Mouse (Mus musculus): ENCODE data around the gene Nlrx1. TPM values are rescaled to one million over a fixed set of nuclear protein-coding genes. Genes with fewer than 3 reads are reported as not detected.

Nlrx1 gene
- polyA plus RNA-seq, 2 experiments from 2014 or later, result 3.7 to 7.3 TPM

DNA sequence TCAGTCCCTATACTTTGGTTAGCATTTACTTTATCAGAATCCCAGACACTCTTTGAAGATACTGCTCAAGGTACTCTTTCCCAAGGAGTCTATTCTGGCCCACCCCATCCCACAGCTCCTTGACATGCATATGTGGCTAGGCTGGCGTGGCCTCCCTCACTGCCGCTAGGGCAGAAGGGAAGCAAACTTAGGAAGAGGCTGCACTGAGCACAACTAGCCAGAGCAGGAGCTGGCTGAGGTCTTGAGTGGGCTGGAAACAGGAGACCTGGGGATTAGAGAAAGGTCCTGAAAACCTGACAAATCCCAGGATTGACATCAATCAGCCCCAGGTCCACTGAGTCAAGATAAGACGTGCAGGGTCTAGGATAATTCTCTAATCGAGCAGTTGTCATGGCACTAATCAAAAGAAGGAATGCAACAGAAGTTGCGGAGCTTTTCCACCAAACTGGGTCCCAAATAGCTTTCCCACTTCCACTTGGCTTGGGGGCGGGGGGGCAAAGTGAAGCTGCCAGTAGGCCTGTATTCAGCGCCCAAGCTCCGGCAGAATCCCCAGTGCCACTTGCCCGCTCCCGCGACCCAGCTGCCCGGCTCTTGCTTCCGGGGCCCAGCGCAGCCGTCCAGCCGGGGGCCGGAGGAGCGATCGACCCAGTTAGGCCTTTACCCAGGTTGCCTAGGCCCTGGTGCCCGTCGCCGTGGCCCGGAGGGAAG is 926 bp downstream of the Nlrx1 start:
- ATAC-seq, result no peak

DNA sequence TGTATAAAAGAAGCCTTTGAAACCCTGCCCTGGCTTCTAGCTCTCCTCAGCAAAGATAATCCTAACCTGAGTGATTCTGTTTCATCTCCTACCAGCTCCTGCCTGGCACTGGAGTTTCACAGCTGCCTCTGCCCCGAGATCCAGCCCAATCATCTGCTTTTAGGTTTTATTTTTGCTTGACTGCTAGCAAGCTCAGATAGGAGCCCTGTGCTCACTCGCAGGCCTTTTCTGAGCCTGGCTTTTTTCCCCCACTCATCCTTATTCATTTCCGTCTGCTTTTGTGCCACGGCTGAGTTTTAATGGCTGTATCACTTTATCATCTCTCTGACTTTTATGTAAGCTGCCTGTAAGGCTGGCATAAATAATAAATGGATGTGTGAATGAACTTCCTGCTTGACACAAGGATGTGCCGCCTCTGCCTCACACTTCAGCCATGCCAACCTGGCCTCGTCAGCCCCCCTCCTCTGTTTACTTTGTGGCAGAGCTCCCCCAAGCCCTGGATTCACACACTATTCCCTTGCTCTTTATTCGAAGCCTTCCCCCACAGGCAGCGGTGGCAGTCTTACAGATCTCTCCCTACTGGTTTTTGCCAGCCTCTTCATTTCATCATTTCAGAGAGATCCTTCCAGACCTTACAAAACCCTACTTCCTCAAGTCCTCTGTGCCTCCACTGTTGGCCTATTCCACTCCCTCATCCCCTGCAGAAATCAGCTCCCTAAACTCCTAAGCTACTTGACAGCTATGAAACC is 1.7 kb downstream of the Nlrx1 start:
- no peak for ATAC-seq

DNA sequence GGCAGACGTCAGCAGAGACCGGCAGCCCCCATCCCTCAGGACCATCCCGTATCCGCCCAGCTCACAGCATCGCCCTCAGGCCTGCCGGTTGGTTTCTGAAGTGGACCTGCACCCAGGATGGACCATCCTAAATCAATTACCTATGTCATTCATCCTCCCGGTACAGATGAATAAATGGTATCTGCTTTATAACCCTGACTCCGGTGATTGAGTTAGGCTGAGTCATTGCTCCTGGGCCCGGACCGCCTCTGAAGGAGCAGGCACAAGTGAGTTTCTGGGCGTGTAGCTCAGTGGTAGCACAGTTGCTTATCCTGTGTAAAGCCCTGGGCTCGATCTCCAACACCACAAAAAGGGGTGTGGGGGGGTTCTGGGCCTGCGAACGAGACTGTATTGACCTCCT is 7.0 kb downstream of the Nlrx1 start:
- no peak for ATAC-seq

DNA sequence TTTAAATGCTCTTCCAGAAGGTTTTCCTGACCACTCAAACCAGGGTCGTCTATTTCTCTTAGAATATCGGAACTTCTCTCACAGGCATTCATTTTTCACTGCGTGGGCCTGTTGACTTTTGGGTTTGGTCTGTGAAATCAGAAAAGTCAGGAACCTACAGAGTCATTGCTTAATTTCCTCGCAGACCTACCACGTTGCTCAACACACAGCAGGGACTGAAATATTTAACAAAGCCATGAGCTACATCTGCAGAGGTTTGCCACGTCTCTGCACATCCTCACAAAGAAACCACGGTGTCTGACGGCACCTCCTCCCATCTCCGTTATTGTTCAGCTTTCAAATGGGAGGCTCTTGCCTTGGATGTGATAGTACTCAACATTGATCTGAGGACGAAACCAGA is 9.4 kb downstream of the Nlrx1 start:
- ATAC-seq, result no peak

DNA sequence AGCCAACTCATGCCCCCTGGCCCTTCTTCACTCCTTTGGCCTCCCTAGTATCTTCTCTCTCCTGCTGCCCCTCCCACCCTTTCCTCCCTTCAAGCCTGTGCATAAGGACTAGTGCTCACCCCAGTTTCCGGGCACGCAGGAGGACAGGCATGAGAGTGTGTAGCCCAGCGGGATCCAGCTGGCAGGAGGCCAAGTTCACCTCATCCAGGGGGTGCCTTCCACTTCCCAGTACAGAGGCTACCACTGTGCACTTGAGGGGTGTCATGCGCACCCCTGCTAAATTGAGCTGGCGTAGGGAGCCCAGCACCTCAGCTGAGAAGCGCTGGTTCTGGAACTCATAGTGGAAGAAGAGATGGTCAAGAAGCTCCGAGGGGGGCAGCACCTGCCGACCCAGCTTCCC is 12.2 kb downstream of the Nlrx1 start:
- no peak for ATAC-seq

DNA sequence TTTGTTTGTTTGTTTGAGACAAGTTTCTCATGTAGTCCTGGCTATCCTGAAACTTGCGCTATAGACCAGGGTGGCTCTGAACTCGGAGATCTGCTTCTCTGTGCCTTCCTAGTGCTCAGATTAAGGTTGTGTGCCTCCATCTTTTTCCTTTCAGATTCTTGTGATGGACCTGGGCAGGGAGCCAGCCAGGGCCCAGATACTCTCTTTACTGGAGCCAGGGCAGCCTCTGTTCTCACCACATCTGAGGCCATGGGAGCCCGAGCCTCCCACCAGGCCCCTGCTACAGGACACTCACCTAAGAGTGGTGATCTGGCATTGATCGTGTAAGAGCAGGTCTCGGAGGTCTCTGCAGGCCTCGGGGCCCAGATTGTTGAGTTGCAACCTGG is 13.3 kb downstream of the Nlrx1 start:
- ATAC-seq, result no peak

DNA sequence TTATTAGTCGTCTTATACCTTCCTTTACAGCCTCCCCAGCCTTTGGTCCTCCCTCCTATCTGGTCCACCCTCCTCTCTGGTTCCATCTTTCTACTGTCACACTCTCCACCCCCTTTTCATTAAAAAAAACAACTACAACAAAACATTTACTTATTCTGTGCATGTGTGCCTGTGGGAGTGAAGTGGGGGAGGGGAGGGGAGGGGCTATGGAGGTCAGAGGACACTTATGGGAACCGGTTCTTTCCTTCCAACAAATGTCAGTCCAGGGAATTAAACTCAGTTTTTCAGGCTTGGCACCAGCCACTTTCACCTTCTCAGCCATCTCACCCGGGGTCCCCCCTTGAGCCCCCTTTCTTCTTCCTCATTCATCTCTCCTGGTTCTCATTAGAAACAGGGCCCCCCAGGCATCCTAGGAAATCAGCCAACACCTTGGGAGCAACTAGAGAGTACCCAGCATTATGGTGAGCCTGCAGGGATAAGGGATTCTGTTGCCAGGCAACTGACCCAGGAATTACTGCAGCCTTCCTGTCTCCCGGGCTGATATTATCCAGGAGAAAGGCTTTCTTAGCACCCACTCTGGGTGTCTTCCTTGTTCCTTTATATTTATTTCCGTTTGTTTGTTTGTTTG is 13.8 kb downstream of the Nlrx1 start:
- no peak for ATAC-seq

DNA sequence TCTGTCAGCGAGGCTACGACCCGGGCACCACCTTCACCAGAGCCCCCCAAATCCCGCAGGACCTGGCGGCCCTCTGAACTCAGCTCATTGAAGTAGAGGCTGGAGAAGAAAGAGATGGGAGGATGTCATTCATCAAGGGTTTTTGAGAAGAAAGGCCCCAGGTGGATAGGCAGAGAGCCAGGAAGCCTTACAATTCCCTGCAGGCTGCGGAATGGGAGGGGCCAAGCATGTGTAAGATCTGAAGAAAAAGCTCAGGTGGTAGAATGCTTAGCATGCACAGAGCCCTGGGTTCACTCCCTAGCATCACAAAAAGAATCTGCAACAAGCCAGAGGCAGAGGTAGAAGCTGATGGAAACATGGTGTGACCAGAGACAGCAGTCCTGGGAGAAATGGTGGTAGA is 15.0 kb downstream of the Nlrx1 start:
- ATAC-seq, result no peak

DNA sequence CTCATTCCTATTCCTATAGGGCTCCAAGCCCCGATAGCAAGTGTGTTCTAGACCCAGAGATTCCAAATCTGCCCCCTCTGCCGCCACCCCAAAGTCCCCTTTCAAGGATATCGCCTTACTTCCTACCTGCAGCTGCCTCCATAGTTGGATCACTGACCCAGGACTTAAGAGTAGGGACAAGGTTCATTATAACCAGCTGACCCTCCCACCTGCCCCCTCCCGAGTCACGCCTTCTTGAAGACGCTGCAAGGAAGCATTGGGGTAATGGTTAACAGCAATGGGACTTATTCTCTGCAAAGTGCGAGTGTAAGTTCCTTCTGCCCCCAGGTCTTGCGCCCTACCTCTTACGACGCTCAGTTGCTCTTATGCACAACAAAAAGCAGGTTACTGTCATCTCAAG is 17.1 kb downstream of the Nlrx1 start, which contains the start of gene Pdzd3:
TSS of gene Pdzd3 (minus strand) at position 158 of the 400 bp plus-strand sequence.
- ATAC-seq, result no peak

DNA sequence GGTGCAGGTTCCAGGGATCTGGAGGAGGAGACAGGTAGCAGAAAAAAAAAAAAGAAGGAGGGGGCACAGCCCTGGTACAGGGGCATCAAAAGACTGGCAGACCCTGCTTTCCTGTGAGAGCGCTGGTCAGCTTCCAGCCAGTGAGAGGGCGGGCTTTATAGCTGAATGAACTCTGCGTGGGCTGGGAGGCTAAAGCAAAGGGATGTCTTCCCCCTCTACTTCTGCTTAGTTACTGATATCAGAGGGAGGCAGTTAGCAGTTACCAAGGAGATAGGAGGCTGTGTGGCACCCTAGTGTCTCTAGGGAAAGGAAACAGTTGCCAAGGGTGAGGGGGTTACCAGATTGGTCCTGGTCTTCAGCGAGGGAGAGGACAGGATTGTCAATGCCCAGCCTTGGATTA is 18.0 kb downstream of the Nlrx1 start:
- no peak for ATAC-seq

DNA sequence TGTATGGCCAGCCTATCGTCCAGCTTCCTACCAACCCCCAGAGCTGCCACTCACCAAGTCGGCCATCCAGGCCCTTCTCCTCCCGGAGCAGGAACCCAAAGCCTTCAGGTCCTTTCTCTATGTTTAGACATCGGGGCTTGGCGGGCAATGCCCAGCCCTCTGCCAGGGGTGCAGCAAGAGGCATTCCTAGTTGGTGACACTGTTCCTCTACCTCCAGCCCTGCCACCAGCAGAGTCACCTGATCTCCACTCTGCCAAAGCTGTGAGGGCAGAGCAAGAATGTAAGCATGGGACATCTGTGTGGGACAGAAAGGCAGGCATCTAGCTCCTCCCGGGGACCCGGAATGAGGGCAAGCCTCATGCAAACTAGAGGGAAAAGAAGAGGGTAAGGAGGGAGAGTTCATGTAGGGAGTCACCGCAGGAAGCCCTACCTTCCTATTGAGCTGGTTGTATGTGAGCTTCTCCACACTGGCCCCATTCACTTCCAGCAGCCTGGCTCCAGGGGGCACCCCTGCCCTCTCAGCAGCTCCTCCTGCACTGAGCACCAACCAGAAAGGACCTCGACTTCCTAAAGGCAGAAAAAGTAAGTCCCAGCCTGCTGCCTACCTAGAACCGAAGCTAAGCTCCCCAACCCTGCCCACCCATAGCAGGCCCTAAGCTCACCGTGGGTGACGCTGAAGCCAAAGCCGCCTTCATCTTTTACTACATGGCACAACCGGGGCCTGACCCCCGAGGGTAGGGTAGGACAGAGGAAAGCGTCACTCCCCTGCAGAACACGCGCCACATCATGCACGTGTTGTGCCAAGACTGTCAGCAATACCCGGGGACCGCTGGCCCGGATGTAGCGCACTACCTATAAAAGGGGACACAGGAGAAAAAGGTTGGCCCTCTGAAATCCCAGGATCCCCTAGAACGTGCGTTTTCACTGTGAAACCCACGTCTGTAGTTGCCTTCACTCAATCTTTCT is 18.9 kb downstream of the Nlrx1 start:
- ATAC-seq, result peak; percentile 41

DNA sequence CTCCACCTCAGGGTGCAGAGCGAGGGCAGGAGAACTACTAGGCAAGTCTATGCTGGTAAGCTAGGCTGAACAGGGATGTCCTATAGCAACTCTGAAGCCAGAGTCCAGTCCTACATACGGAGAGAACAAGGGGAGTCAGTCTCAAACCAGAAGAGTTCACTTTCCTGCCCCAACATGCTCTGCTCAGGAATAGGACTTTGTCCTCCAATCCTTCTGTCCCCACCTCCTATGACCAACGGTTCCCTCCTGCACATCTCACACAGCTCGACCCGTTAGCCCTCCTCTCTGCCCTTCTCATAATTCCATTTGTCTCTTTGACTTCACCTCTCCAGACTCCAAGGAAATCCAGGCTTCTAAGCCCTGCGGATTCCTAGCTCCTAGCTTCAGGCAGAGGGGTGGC is 20.5 kb downstream of the Nlrx1 start:
- no peak for ATAC-seq

DNA sequence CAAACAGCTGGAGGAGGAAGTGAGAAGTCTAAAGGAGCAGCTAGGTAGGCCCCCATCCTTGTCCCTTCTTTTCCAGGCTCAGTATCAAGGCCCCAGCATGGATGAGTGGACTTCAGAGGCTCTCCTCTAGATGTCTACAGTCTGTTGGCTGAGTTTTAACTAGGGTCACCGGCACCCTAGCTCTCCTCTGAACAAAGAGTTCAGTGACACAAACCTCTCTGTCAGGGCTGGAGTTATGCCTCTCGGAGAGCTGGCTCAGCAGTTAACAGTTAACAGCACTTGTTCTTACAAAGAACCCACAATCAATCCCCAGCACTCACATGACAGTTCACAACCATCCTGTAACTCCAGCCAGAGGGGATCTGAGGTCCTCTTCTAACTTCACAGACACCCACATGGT is 24.8 kb downstream of the Nlrx1 start:
- ATAC-seq, result no peak

DNA sequence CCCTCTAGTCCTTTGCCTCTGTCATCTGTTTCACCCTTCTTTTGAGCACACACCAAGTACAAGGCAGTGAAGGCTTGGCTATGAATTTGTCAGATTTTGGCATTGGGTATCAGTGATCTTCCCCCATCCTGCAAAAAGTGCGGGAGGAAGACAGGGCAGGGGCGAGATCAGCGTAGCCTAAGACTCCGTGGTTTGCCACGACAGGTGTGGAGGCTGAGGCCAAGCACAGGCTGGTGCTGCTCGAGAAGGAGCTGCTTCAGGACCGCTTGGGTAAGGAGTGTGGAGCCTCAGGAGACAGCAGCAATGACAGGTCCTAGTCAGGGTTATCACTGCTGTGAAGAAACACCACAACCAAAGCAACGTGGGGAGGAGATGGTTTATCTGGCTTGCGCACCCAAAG is 27.0 kb downstream of the Nlrx1 start:
- ATAC-seq, result no peak

DNA sequence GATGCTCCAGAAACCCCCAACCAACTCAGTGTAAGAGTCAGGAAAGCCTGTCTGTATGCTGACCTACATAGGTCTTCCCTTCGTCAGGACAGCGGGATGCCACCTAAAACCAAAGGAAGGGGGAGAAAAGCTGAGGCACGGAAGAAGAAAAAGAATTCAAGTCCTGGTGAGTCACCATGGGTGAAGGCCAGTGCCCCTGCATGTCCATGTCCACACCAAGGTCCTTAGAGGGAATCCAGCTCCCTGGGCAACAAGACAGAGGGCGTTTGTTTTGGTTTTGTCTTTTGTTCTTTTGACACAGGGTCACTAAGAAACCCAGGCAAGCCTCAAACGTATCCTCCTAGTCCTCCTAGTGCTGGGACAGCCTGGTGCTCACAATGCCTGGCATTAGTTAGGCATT is 27.5 kb downstream of the Nlrx1 start:
- no peak for ATAC-seq

DNA sequence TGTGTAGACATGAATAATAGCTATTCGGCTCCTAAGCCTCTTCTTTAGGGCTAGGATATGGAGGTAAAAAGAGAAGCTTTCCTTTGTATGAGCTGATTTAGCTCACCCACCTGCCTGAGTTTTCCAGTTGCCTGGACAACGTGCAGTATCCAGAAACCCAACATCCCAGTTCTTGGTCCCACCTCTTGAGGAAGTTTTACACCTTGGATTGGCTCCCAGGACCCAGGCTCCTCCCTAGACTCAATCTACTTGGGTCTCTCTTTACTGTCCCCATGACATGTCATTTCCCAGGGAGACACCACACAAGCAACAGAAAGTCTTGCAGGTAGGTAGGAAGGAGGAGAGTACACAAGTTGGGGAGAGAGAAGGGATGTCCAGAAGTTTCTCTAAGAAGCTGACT is 28.0 kb downstream of the Nlrx1 start, which contains the start of gene Ccdc153:
TSS of gene Ccdc153 (plus strand) at position 278 of the 400 bp plus-strand sequence.
- ATAC-seq, result no peak

DNA sequence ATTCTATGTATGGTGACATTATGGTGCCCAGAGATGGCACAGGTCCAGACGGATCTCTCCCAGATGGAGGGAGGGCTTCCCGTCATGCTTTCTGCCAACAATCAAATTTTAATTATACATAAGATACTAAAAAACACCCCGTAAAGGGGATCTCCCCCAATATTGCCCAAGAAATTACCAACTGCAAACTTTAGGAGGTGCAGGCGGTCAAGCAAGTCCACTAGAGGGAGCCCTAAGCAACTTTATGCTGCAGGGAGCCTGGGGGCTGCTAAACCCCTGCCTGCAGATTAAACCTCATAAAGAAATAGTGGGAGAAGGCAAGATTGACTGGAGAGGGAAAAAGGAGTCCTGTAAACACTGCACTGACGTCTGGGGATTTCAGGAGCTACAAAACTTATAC is 29.0 kb downstream of the Nlrx1 start:
- peak; percentile 37 for ATAC-seq

DNA sequence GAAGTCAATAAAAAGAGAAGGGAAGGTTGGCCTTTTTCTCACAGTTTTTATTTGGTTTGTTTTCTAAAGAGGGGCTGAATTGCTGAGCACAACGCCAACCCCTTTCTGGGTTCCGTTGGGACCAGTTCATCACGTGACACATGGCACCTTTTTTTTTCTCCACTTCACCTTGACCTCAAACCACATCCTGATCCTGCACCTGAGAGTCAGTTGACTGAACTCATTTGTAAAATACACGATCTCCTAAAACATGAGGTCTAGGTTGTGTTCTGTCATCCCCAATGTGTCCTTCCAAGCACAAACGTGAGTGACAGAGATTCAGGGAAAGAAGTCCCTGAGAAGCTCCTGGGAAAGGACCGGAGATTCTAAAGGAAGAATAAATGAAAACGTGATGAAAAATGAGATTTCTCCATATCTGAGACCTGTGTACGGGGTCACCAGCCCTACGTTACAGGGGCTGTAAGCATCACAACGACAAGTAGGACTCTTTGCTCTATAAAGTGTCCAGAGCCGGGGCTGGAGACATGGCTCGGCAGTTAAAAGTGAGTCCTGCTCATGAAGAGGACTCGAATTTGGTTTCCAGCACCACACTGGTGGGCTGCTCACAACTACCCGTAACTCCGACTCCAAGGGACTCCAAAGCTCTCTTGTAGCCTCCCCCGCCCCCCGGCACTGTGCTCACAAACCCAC is 29.8 kb downstream of the Nlrx1 start:
- peak; percentile 59 for ATAC-seq

DNA sequence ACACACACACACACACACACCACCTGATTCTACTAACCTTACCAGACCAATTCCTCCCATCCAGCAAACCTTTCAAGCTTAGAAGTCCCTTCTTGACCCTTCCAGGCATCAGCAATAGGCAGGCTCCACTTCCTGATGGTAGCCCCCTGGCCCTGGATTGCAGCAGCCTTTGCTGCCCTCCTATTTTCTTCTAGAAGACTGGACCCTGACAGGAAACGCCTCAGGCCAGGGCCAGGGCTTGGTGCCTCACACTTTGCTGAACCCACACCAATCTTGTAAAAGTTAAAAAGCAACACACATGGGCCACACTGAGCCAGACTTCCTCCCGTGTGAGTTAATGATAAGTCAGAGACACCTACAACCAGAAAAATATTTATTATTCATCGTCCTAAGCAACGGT is 31.3 kb downstream of the Nlrx1 start:
- no peak for ATAC-seq

DNA sequence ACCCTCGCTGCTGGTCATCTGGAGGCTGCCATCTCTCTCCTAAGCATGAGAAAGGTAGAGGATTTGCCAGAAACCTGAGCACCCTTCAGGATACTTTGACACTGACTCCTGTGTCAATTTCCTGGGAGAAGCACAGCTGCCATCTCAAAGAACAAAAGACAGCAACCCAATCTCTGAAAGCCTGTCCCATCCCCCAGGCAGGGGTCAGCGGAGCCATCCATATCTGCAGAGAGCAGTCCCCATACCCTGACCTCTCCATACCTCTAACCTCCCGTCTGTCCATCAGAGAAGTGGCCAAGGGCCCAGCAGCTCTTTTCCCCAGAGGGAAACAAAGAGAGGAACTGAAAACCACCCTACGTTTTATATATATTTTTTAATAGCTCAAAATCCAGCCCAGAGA is 31.8 kb downstream of the Nlrx1 start:
- ATAC-seq, result no peak

DNA sequence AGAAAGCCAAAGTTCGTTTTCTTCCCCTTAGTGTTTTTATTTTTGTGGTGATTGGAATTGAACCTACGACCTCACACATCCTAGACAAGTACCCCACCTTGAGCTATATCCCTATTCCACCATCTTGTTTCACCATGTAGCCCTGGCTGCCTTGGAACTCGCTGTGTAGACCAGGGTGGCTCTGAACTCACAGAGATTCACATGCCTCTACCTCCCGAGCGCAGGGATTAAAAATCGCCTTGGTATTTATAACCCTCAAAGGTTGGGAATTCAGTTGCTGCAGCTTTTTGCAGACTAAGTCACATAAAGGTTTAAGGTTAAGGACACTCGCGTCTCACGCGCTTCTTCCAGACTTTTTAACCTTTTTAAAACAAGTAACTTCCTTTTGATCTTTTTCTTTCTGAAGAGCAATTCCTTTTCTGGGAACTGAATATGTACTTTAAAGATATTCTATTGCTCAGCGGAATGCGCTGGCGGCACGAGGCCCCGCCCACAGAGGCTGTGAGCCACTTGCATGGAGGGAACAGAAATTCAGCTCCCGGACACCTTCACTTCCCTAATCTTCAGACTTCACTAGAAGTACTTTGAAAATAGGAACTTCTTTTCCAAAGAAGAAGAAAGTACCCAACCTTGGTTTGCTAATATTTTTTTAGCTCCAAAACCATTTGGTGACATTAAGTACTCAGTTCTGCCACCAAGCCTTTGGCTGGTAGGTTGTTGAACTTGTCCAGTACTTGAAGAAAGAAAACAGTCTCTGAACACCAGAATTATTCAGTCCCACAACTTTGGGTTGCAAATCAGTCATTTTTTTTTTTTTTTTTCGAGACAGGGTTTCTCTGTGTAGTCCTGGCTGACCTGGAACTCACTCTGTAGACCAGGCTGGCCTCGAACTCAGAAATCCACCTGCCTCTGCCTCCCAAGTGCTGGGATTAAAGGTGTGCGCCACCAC is 33.6 kb downstream of the Nlrx1 start:
- ATAC-seq, result no peak

Measured in CD4-positive, CD25-positive, alpha-beta regulatory T cell, adult 4 months (primary cell).